Mouse (Mus musculus) adrenal gland, adult 8-10 months (tissue): ENCODE results near the gene Kcnj11. TPM values are rescaled to one million over a fixed set of nuclear protein-coding genes. Genes with fewer than 3 reads are reported as not detected.

Experiments
- DNase-seq: peaks from one replicate; pipeline ENCODE4 v3.0.0; 2022
- total RNA-seq, 4 experiments: library from RNA; stranded (reverse); gene quantifications; 2 replicates each; pipeline ENCODE4 v1.2.4; 2022

Gene Kcnj11
- total RNA-seq, 4 experiments from 2014 or later: 1.1 to 2.7 (median 1.3) TPM

DNA sequence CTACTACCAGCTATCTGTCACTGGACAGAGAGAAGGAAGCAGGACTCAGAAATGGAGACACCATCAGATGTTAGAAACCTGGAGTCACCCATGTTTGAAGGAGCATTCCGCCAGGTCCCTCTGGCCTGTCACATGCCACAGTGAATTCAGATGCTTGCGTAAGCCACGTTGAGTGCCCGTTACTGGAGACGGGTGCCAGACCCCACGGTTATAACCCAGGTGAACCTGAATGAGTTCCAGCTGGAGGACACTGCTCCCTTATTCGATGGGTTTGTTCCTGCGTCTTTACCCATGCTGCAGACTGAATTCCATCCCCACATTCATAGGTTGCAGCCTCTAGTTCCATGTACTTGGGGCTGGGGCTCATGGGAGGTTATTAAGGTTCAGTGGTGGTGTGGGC, 3.2 kb upstream of the Kcnj11 start:
- DNase-seq: no peak

DNA sequence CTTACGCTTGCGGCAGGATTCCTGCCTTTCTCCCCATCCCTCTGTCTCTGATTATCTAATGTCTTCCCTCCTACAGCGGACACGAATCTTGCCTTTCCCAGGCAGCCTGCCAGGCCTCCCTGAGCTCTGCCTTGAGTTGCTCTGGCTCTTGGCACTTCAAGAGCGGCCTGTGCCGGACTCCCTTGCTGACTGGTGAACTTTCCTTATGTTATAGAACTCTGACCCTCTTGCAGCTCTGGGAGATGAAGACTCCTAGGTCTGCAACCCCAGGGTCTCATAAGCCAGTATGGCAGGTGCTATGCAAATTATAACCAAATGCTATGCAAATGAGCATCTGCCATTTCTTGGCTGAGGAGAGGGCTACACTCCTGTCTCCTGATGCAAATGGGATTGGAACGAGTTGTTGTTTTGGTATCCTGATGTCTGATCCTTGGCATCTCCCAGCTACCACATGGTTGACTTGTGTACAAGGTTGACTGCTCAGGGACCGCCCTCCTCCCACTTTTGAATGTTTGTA, 2.6 kb upstream of the Kcnj11 start:
- no peak for DNase-seq

DNA sequence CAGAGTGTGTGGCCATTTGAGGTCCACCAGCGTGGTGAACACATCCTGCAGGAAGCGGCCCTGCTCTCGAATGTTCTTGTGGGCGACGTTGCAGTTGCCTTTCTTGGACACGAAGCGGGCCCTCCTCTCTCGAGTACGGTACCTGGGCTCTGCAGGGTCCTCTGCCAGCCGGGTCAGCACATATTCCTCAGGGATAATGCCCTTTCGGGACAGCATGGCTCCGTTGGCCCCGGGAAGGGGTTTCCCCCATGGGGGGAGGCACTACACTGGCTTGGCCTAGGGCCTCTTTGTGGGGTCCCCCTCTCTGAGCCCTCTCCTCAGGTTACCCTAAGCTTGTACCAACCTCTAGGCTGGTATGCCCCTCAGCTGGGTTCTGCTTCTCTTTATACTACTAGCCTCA, 882 bp downstream of the Kcnj11 start:
- no peak for DNase-seq

DNA sequence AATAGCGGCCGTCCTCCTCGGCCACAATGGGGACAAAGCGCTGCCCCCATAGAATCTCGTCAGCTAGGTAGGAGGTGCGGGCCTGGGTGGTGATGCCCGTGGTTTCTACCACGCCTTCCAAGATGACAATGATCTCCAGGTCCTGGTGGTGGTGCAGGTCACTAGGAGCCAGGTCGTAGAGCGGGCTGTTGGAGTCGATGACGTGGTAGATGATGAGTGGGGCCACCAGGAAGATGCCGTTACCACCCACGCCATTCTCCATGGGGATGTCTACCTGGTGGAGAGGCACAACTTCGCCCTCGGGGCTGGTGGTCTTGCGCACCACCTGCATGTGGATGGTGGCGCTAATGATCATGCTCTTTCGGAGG, 1.7 kb downstream of the Kcnj11 start:
- no peak for DNase-seq

DNA sequence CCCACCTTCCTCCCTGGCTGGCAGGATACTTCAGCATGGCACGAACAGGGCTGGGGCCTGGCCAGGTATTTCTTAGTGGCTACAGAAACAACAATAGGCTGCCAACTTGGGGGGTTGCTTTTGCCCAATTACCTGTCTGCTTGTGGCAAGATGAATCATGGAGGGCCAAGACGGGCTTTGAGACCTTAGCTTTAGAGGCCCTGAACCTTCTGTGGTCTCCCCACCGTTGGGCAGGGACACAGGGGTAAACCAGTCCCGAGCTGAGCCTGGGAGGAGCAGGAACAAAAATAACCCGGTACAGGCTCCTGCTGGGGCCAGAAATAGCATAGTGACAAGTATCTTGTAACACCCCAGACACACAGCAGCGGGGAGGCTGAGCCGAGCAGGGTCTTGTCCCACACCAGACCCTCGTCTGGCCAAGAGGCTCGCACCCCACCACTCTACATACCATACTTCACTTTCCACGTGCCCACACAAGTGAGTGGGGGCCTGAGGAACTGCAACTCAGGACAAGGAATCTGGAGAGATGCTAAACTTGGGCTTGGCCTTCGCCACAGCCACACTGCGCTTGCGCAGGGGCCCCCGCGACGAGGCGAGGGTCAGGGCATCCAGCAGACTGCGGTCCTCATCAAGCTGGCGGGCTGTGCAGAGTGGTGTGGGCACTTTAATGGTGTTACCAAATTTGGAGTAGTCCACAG, 2.2 kb downstream of the Kcnj11 start:
- DNase-seq: no peak

DNA sequence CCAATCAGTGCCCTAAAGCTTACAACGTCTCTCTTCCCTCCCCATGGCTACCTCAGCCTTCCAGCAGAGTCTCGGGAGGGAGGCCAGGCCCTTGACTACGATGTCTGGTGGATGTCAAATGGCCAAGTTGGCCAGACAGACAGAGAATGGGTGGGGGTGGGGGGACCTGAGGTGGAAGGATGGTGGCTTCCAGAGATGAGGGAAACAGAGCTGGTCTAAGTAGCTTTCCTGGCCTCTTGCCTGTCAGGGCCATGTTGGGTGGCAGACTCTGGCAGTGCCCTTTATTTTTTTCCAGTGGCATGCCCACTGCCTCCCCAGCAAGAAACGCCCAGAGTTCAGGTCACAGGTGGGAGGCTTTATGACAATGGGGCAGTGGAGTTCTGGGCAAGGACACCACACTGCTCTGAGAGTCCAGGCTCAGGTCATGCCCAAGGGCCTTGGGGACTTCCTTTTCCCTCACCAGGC, 3.2 kb downstream of the Kcnj11 start:
- no peak for DNase-seq

DNA sequence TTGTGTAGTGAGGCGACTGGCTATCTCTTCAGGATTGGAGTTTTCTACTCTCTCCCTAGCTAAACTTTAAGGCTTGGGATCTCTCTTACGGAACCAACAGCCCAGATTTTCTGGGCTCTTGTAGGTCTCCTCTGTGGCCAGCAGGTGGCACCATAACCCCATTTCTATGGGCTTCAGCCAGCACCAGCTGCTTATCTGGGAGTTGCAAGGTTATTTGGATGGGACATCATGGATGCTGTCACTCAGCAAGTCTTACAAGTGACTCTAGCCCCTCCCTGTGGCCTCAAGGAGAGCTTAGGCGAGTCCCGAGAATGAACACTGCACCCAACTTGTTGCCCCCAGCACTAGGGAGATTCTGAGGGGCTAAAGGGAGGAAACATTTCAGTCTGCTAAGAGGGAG, 4.4 kb downstream of the Kcnj11 start:
- peak; percentile 44 for DNase-seq

DNA sequence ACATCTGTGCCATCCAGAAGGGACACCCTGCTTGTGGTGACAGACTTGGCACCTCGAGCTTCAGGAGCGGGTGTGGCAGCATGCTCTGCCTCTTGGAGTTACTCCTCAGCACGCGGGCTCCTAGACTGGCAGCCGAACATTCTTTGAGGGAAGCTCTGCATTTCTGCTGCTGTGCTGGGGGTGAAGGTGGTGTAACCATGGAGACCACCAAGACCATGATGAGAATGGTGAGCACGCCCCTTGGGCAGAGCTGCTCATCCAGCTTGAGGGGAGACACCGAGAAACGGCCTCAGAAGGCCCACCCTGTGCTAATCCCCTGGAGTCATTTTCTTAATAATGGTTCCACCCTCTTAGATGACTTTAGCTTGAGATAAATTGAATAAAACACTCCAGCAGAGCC, 7.8 kb downstream of the Kcnj11 start:
- DNase-seq: no peak

DNA sequence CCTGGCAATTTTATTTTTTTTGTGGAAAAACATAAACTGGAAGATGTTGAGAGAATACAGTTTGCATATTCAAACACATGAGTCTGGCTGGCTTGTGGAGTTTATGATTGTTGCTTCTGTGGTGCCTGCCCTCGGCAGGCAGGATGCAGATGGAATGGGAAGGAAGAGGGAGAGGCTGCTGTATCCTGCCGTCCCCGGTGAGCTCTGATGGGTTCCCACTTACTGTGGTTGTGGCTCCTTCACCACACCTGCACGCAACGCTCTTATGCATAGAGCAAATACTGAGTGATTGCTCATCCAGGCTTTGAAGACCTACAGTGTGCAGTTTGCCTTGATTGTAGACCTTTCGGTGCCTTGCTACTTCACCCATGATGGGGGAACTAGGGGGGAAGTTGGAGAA, 12.3 kb downstream of the Kcnj11 start:
- DNase-seq: no peak

DNA sequence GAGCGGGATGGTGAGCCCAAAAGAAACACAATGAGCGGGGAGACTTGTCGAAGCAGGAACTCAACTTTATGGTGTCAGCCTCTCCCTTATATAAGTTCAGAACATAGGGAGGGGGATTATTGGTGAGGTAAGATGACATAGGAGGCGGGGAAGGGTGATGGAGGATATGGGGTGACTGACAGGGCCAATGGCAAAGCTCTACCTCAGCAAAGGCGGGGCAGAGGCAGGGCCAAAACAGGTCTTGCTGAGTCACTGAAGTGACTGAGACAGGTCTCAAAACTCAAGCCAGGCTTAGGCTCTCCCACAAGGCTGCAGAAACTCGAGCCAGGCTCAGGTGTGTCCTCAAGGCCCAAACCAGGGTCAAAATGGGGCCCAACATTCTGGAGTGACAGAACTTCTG, 14.2 kb downstream of the Kcnj11 start:
- DNase-seq: no peak

DNA sequence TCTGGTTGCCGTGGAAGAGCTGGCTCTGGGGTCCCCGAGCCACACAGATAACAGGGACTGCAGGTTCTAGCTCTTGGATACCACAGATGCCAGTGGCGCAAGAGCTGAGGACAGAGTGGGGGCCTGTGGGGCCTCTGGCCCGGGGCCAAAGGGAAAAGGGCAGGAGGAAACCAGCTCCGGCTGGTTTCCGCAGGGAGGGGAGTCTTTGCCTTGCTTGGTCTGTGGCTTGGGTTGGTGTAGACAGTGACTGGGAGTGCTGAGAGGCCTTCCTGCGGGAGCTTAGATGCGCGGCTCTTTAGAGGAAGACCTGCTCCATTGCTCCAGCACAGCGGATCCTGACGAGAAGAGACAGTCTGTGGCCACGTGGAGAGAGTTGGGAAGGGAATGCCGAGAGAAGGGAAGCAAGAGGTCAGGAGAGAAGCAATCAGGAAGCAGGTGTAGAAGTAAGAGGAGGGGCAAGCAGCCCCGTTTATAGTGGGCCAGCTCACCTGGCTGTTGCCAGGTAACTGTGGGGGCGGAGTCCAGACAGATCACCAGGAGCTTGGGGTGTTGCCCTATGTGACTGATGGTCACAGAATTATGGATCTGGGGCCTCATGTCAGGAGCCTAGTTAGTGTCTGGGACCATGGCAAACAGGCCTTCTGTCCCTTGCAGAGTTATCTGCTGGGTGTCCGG, 15.6 kb downstream of the Kcnj11 start:
- DNase-seq: no peak

DNA sequence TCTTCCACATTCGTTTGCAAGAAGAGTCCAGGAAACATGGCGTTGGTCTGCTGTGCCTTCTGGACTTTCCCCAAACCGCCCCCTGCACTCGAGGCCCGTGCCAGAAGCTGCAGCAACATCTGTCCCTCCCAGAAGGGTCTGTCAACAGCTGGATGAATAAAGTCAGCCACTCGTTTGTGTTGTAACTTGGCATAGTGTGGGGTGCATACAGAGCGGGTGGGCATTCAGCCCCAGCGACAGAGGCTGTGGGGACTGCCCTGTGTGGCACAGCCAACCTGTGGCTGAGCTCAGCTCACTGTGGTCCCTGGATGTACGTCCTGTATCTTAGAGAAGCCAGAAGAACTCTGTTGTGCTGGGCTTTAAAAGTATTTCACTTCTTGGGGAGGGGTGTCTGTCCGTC, 16.5 kb downstream of the Kcnj11 start:
- DNase-seq: no peak

DNA sequence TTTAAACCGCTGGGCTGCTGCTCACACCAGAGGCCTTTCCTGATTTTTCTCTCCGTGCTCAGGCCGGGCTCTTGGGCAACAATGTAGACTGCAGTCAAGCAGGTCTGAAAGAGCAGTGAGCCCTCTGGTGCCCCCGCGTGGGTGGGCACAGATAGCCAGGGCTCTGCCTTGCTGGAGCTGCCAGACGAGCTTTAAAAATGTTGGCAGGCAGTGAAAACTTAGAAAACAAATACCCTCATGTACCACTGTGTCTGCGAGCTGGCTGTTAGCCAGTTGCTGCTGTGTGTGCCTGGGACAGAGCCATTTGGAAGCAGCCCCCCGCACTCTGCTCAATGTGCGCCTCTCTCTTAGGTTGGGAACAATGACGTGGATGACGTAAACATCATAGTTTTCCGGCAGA, 22.9 kb downstream of the Kcnj11 start:
- no peak for DNase-seq

DNA sequence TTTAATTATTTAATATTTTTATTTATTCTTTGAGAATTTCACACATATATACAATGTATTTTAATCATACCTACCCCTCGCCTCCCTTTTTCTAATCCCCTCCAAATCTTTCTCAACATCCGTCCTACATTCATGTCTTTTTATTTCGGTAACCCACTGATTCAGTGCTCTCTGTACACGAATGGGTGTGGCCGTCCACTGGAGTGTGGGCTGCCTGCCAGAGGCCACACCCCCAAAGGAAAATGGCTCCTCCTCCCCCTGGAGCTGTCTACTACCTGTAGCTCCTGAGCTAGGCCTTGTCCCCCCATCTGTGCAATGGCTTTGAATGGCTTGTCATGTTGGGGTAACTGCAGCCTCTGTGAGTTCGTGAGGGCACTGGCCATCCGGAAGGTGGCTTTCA, 23.7 kb downstream of the Kcnj11 start:
- DNase-seq: no peak

DNA sequence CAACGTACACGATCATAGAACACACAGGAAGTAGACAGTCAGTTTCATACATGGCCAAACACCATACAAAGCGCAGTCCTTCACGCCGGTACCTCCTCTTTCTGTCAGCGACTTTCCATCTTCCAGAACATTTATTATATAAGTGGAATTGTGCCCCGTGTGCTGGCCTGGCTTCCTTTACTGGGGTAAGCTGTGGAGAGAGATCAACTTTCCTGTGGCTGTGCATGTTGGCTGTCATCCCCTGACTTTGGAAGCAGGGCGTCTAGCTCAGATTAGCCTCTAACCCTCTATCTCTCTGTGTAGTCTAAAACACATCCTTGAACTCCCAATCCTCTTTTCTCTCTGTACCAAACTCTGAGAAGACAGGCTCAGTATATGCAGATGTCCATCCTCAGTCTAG, 31.7 kb downstream of the Kcnj11 start:
- no peak for DNase-seq

DNA sequence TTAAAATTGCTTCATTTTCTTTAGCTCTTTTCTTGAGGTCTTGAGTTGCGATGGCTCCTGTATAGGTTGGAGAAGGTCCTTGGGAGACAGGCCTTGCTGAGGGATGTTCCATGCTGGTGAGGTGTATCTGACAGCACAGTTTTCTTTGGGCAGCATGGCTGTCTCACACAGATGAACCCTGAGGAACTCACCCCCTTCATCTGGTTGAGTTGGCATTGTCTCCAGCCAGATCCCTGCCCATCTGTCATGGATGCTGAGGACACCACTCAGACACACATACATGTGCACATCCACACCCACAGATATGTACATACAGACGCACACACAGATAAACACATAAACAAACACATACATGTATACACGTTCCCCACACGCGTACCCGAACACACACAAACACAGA, 37.3 kb downstream of the Kcnj11 start:
- no peak for DNase-seq

DNA sequence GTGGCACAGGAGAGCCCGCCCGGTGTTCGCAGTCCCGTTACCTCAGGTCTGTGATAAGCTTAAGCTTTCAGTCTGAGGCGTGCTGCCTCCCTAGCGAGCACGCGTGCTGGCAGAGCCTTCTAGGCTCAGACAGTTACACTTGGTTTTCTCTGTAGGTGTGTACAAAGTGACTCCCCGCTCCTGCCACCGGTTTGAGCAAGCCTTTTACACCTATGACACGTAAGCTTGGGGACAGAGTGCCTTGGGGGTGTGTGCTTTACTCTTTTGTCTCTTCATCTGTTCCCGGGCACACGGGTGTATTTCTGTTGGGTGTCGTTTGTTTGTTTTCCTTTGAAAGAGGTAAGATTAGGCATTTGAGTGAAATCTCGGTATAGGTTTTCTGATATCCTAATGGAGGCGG, 39.0 kb downstream of the Kcnj11 start:
- no peak for DNase-seq

DNA sequence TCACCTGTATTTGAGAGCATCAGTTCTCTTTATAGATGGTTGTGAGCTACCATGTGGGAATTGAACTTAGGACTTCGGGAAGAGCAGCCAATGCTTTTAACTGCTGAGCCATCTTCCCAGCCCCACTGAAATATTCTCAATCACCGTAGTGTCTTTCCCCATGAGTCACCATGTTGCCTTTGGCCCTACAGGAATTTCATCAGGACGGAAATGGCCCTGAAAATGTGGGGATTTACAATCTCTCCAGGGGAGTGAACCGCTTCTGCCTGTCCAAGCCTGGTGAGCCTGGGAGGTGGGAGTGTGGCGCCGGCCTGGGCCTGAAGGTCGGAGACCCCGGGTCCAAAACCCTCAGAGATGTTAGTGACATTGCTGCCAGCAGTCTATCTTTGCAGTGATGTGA, 39.9 kb downstream of the Kcnj11 start:
- DNase-seq: peak; percentile 27

DNA sequence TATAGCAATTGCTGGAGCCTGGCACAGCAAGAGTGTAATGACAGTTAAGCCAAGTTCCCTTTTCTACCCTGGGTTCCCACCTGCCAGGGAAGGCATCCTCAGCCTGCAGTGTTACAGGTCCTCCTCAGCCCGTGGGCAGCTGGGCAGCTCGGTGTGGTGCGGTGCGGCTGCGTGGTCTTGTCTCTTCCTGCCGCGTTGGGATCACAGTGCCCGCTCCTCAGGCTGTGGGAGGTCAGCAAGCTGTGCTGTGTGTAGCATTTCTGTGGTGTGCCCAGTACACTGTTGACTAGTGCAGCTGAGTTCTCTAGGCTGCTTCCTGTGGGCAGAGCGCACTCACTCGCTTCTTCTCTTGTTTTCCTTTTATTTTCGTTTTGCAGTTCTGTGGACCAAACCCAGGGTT, 41.7 kb downstream of the Kcnj11 start:
- DNase-seq: no peak

DNA sequence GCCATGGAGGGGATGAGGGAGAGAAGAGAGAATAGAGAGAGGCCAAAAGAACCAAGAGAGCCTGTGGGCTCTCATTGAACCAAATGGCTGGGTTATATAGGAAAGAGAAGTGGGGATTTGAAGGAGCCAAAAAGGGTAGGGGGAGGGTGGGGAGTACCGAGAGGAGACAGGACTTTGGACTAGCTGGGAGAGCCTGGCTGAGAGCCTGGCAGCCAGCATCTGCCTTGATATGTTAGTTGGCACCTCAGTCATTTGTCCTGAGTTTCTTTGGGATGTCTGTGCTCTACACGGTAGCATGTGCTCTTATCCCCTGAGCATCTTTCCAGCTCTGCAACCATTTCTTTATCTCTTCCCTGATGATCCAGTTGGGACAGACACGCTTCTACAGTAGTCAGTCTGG, 47.0 kb downstream of the Kcnj11 start:
- no peak for DNase-seq

DNA sequence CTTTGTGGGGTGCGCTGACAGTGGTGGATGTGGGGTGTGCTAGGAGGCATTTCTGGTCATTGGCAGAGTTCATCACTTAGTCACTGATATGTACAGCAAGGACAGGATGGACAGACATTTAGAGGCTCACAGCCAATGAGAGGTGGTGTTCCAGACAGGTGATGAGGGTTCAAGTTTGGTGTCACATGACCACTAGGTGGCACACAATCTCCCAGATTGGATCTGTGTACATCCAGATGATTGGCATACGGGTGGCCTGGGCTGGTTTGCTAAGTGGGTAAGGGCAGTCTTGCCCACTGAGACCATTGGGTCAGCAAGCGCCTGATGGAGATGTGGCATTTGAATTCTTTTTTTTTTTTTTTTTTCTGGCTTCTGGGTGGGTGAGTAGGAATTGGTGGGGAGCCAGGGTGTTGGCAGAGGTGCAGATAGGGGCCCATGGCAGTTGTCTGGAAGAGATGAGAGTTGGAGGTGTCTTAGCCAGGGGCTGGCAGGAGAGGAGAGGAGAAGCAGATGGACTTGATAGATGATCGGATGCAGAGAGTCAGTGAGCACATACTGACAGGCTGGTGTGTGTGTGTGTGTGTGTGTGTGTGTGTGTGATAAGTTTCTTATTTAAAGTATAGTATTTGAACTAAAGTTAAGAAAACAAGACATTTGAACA, 48.3 kb downstream of the Kcnj11 start:
- no peak for DNase-seq

DNA sequence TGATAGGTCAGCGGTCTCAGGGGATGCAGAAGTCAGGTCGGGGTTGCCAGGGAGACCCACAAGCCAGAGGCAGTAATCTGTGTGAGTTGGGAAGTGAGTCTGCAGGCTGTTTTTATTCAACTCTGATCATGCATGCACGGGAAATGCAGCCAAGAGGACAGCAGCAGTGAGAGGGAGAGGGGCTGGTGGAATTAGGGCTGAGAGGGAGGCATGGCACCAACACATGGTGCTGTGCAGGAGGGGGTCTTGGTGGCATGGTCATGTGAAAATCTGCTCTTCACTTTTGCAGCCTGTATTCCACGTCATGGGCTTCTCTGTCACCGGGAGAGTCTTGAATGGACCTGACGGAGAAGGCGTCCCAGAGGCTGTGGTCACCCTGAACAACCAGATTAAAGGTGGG, 50.6 kb downstream of the Kcnj11 start:
- no peak for DNase-seq

DNA sequence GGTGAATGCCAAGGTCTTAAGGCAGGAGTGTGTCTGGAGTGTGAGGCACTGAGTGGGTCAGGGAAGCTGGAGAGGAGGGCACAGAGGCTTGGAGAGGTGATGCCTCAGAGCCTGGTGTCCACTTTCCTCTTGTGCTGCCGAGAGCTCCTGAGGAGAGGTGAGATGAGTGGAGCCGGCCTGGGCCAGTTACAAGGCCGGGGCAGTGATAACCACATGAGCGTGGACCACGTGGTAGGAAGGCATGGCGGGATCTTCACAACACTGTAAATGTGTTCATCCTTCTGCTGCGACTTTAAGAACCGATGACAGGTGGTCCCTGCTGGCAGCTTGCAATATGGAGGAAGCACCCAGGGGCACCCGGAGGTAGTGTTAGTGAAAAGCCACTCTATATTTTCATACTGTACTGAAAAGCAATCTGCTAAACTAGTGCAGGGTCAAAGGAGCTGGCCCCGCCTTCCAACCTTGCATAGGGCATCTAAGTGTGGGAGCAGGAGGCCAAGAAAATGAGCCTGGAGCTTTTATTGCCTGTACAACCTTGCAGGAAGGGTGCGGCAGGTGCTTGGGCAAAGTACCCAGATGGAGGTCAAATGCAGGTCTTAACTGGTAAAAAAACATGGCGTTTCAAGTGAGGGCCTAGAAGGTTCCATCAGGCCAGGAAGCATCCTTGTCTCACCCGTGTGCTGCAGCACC, 52.5 kb downstream of the Kcnj11 start:
- no peak for DNase-seq
